Mouse (Mus musculus) common myeloid progenitor, adult 5-6 weeks (primary cell): ENCODE results near the gene Fchsd2. TPM values are rescaled to one million over a fixed set of nuclear protein-coding genes. Genes with fewer than 3 reads are reported as not detected.

ENCODE experiments used
- ATAC-seq: replicated peaks from 2 replicates; pipeline ENCODE4 v1.8.0; 2016; ENCODE audit warnings: low read depth, mild to moderate bottlenecking, moderate TSS enrichment, inconsistent platforms; ENCODE audit not compliant: poor library complexity, severe bottlenecking
- total RNA-seq: library from RNA; stranded (forward); fragments of 200-1000, 187-1606 nt; gene quantifications from 2 replicates; pipeline ENCODE4 v1.2.3, GENCODE M21; 2017

Fchsd2 gene
- total RNA-seq, 1 experiment from 2014 or later, result 85.4 TPM

GRCm38 (mm10) chr7:101267457-101268259 lies 175.0 kb downstream of the Fchsd2 start:
- ATAC-seq, result 0 out of 2 replicates have a peak, but pooled peaks have one; percentile 15

- ATAC-seq, result no peak
Observed at GRCm38 (mm10) chr7:101271602-101272001, 178.9 kb downstream of the Fchsd2 start.

- no peak for ATAC-seq
Observed at GRCm38 (mm10) chr7:101272466-101273160, 179.9 kb downstream of the Fchsd2 start.

- ATAC-seq, result no peak
Observed at GRCm38 (mm10) chr7:101282721-101283120, 190.1 kb downstream of the Fchsd2 start.

- no peak for ATAC-seq
Observed at GRCm38 (mm10) chr7:101284504-101284903, 191.8 kb downstream of the Fchsd2 start.

- no peak for ATAC-seq
Observed at GRCm38 (mm10) chr7:101286891-101287290, 194.2 kb downstream of the Fchsd2 start.

- ATAC-seq, result no peak
Observed at GRCm38 (mm10) chr7:101287820-101288219, 195.2 kb downstream of the Fchsd2 start.

GRCm38 (mm10) chr7:101288436-101288835 lies 195.8 kb downstream of the Fchsd2 start:
- ATAC-seq, result peak; percentile 68; the same call in 1 of the 2 replicates

GRCm38 (mm10) chr7:101290401-101290800 lies 197.7 kb downstream of the Fchsd2 start:
- ATAC-seq, result no peak

GRCm38 (mm10) chr7:101291211-101291610 lies 198.5 kb downstream of the Fchsd2 start:
- ATAC-seq, result no peak

- no peak for ATAC-seq
Observed at GRCm38 (mm10) chr7:101291641-101292040, 199.0 kb downstream of the Fchsd2 start.

- ATAC-seq, result no peak
Observed at GRCm38 (mm10) chr7:101292086-101292485, 199.4 kb downstream of the Fchsd2 start.

- no peak for ATAC-seq
Observed at GRCm38 (mm10) chr7:101292696-101293095, 200.0 kb downstream of the Fchsd2 start.

GRCm38 (mm10) chr7:101293138-101293537 lies 200.5 kb downstream of the Fchsd2 start:
- ATAC-seq, result no peak

GRCm38 (mm10) chr7:101293611-101294010 lies 200.9 kb downstream of the Fchsd2 start:
- ATAC-seq, result no peak

GRCm38 (mm10) chr7:101295438-101295837 lies 202.8 kb downstream of the Fchsd2 start:
- no peak for ATAC-seq

GRCm38 (mm10) chr7:101296252-101297022 lies 203.8 kb downstream of the Fchsd2 start:
- ATAC-seq, result peak; percentile 82

- ATAC-seq, result no peak
Observed at GRCm38 (mm10) chr7:101297023-101297405, 204.4 kb downstream of the Fchsd2 start.

- ATAC-seq, result no peak
Observed at GRCm38 (mm10) chr7:101298375-101298774, 205.7 kb downstream of the Fchsd2 start.

- ATAC-seq, result peak; percentile 30
Observed at GRCm38 (mm10) chr7:101301361-101301880, 208.8 kb downstream of the Fchsd2 start.
